Mouse (Mus musculus) brain, embryonic 14.5 days (tissue): ENCODE results near the gene Nans. TPM values are rescaled to one million over a fixed set of nuclear protein-coding genes. Genes with fewer than 3 reads are reported as not detected.

ENCODE experiments used
- DNase-seq: peaks from one replicate; pipeline ENCODE4 v3.0.0-alpha.2; 2011; ENCODE audit warnings: low read depth
- CTCF ChIP-seq: fragments of 200-500 bp; IDR thresholded peaks from 2 replicates; pipeline ENCODE4 v1.5.1; 2012; ENCODE audit warnings: inconsistent platforms, mild to moderate bottlenecking, moderate library complexity, borderline replicate concordance; ENCODE audit not compliant: insufficient read depth, insufficient read length; ENCODE audit errors: extremely low read depth
- POLR2A ChIP-seq: fragments of 200-500 bp; IDR thresholded peaks from 2 replicates; pipeline ENCODE4 v1.6.1; 2012; ENCODE audit warnings: mild to moderate bottlenecking, inconsistent platforms, borderline replicate concordance; ENCODE audit not compliant: poor library complexity, insufficient read depth, insufficient read length, severe bottlenecking; ENCODE audit errors: extremely low read depth
- polyA plus RNA-seq: library from polyadenylated mRNA; depleted of rRNA; stranded (reverse); fragments of >200 nt; gene quantifications from 2 replicates; pipeline ENCODE4 v1.2.3, GENCODE M21; 2012; rRNA removed

Nans gene
- 63.7 and 64.8 TPM in 2 replicates for polyA plus RNA-seq

- TF ChIP-seq CTCF (no peak), POLR2A (peak; percentile 75)
- DNase-seq: peak; percentile 99
Measured at GRCm38 (mm10) chr4:46489028-46489925, at the start of gene Nans. Nans (plus strand) TSS chr4:46489248.

GRCm38 (mm10) chr4:46442501-46442900 is 46.5 kb upstream of the Nans start:
- TF ChIP-seq POLR2A (no peak), CTCF (no peak)
- no peak for DNase-seq

GRCm38 (mm10) chr4:46445237-46445945 is 43.7 kb upstream of the Nans start:
- no peak for DNase-seq
- TF ChIP-seq POLR2A (no peak), CTCF (no peak)

- TF ChIP-seq CTCF (no peak), POLR2A (no peak)
- DNase-seq: no peak
Measured at GRCm38 (mm10) chr4:46447461-46447860, 41.6 kb upstream of the Nans start.

GRCm38 (mm10) chr4:46448886-46449285 is 40.2 kb upstream of the Nans start:
- DNase-seq: no peak
- no peak for TF ChIP-seq POLR2A
- no peak for TF ChIP-seq CTCF

GRCm38 (mm10) chr4:46450020-46450518 is 39.0 kb upstream of the Nans start:
- DNase-seq: no peak

GRCm38 (mm10) chr4:46450519-46451131 is 38.4 kb upstream of the Nans start, which contains the start of gene Anp32b:
Anp32b (plus strand) TSS chr4:46450902.
- peak; percentile 97 for DNase-seq
- TF ChIP-seq CTCF: peak; percentile 65; the same call in 1 of the 2 replicates
- peak; percentile 25; the same call in 1 of the 2 replicates for TF ChIP-seq POLR2A

More at GRCm38 (mm10) chr4:46450020-46450518, 39.0 kb upstream of the Nans start:
- no peak for TF ChIP-seq CTCF

GRCm38 (mm10) chr4:46451240-46451757 is 37.7 kb upstream of the Nans start:
- TF ChIP-seq POLR2A (peak; percentile 34; the same call in 1 of the 2 replicates), CTCF (no peak)

GRCm38 (mm10) chr4:46451758-46452480 is 37.1 kb upstream of the Nans start:
- TF ChIP-seq POLR2A (peak; percentile 59), CTCF (no peak)
- peak; percentile 90 for DNase-seq

More at GRCm38 (mm10) chr4:46451240-46451757, 37.7 kb upstream of the Nans start:
- peak; percentile 79 for DNase-seq

GRCm38 (mm10) chr4:46452481-46452850 is 36.6 kb upstream of the Nans start:
- TF ChIP-seq POLR2A: no peak
- no peak for TF ChIP-seq CTCF
- peak; percentile 86 for DNase-seq

GRCm38 (mm10) chr4:46452855-46453719 is 36.0 kb upstream of the Nans start:
- DNase-seq: no peak
- TF ChIP-seq CTCF (no peak), POLR2A (no peak)
